Comparison of ENCODE assay signal across 17 mouse cellular contexts in genomic region chr19:46635766-46636165, GRCm38 (mm10). TPM values are rescaled to one million over a fixed set of nuclear protein-coding genes. Genes with fewer than 3 reads are reported as not detected.
A peak's percentile ranks its signal among the peaks of the same experiment; 100 is the strongest.
DNase-seq lines count a peak whose midpoint lies in the region; ATAC-seq and TF ChIP-seq lines count a peak whose summit lies in the region.
"Had no signal": no experiment of that assay in that cellular context is flagged by ENCODE, and none has a peak within 500 bp of the region (broad histone marks: within the 10 kb centered on the region; RNA-seq: fewer than 3 reads in every experiment).

No protein-coding gene starts in this region.

- no peak overlapping the region; the same call in 1 of the 2 replicates for H3K4me2 ChIP-seq in heart, embryonic 16.5 days (ENCODE audit: low read depth, low read length)
- peak overlapping the region; percentile 11; the same call in 1 of the 2 replicates for H3K4me2 ChIP-seq in liver, embryonic 14.5 days (ENCODE audit: low read depth)
- H3K4me2 ChIP-seq: intestine, embryonic 15.5 days; limb, embryonic 15.5 days; midbrain, embryonic 12.5 days had no signal

- ATAC-seq in heart, embryonic 16.5 days (replicated peaks; ENCODE audit: extremely low read depth, insufficient read depth, low FRiP score) = no peak
- peak; percentile 52; the same call in 1 of the 2 replicates for ATAC-seq in liver, embryonic 14.5 days (ENCODE audit: insufficient read depth)
- ATAC-seq: intestine, embryonic 15.5 days had no signal

- peaks cover 47% of the 10 kb centered on the region for H3K36me3 ChIP-seq in heart, embryonic 10.5 days
- H3K36me3 ChIP-seq in heart, embryonic 16.5 days (ENCODE audit: control insufficient read depth, insufficient read depth) = peaks cover 11% of the 10 kb centered on the region
- no peaks in the 10 kb centered on the region; the same call in 1 of the 2 replicates for H3K36me3 ChIP-seq in liver, embryonic 14.5 days (replicated peaks; ENCODE audit: control insufficient read depth, insufficient read depth, low read depth)
- H3K36me3 ChIP-seq: intestine, embryonic 15.5 days had no signal

- H3K4me3 ChIP-seq in heart, embryonic 10.5 days = no peak overlapping the region; the same call in 1 of the 2 replicates
- no peak overlapping the region for H3K4me3 ChIP-seq in heart, embryonic 16.5 days (ENCODE audit: low read length)
- no peak overlapping the region for H3K4me3 ChIP-seq in liver, embryonic 14.5 days (ENCODE audit: insufficient read depth in 1 of 2, low read depth in 2 of 2, low read length in 2 of 2)
- H3K4me3 ChIP-seq: hindbrain, embryonic 10.5 days; intestine, embryonic 15.5 days; limb, embryonic 15.5 days; midbrain, embryonic 12.5 days had no signal

- no peaks in the 10 kb centered on the region for H3K27me3 ChIP-seq in heart, embryonic 10.5 days (ENCODE audit: insufficient read depth, poor library complexity, severe bottlenecking)
- H3K27me3 ChIP-seq in heart, embryonic 16.5 days (ENCODE audit: control insufficient read depth, insufficient read depth, low read length) = no peaks in the 10 kb centered on the region
- no peaks in the 10 kb centered on the region for H3K27me3 ChIP-seq in liver, embryonic 14.5 days (ENCODE audit: control insufficient read depth, insufficient read depth, low read length)
- H3K27me3 ChIP-seq: intestine, embryonic 15.5 days; limb, embryonic 15.5 days; midbrain, embryonic 12.5 days had no signal

- H3K27ac ChIP-seq in heart, embryonic 10.5 days = peak overlapping the region; percentile 59
- peak overlapping the region; percentile 57 for H3K27ac ChIP-seq in heart, embryonic 16.5 days (ENCODE audit: low read length)
- no peak overlapping the region for H3K27ac ChIP-seq in liver, embryonic 14.5 days
- H3K27ac ChIP-seq: hindbrain, embryonic 10.5 days; intestine, embryonic 15.5 days; midbrain, embryonic 12.5 days had no signal

- no peak for TF ChIP-seq EP300 in liver, embryonic 14.5 days (IDR thresholded peaks at IDR 0.05; ENCODE audit: low read depth)

- 22% methylated on average over 9 of the region's 9 CpGs for WGBS in heart, embryonic 10.5 days
- WGBS in heart, embryonic 16.5 days = 30% methylated on average over 9 of the region's 9 CpGs
- WGBS in liver, embryonic 14.5 days (ENCODE audit: insufficient replicate concordance) = 39% methylated on average over 9 of the region's 9 CpGs

- no peaks in the 10 kb centered on the region for H3K9me3 ChIP-seq in heart, embryonic 10.5 days
- no peaks in the 10 kb centered on the region for H3K9me3 ChIP-seq in heart, embryonic 16.5 days (replicated peaks; ENCODE audit: control insufficient read depth, low read length)
- H3K9me3 ChIP-seq in liver, embryonic 14.5 days (ENCODE audit: control insufficient read depth, low read length) = no peaks in the 10 kb centered on the region
- H3K9me3 ChIP-seq: G1E; hindbrain, embryonic 10.5 days; intestine, embryonic 15.5 days; limb, embryonic 15.5 days; midbrain, embryonic 12.5 days had no signal

- peaks cover 92% of the 10 kb centered on the region for H3K4me1 ChIP-seq in heart, embryonic 10.5 days
- H3K4me1 ChIP-seq in heart, embryonic 16.5 days (ENCODE audit: control insufficient read depth, insufficient read depth, low read length) = peaks cover 54% of the 10 kb centered on the region
- peaks cover 21 to 45% of the 10 kb centered on the region in 2 experiments for H3K4me1 ChIP-seq in liver, embryonic 14.5 days (replicated peaks; ENCODE audit: control insufficient read depth in 2 of 2, insufficient read depth in 2 of 2, low read length in 1 of 2)

- H3K9ac ChIP-seq in heart, embryonic 16.5 days (ENCODE audit: low read length) = no peak overlapping the region
- no peak overlapping the region for H3K9ac ChIP-seq in liver, embryonic 14.5 days (replicated peaks)
- H3K9ac ChIP-seq: intestine, embryonic 15.5 days; limb, embryonic 15.5 days; midbrain, embryonic 12.5 days had no signal

- DNase-seq in heart, embryonic 10.5 days (ENCODE audit: low spot score) = no peak
- no peak for DNase-seq in heart, adult 8-10 months (ENCODE audit: low spot score)
- DNase-seq in kidney, postnatal 4 days = peak; percentile 41 to 54
- no peak for DNase-seq in kidney, adult 9 months
- DNase-seq in liver, embryonic 14.5 days (ENCODE audit: low read depth in 3 of 3, low spot score in 3 of 3) = peak in 1 of 3 experiments; percentile 36
- no peak for DNase-seq in spleen, postnatal 4 days (ENCODE audit: low spot score in 2 of 2)
- no peak for DNase-seq in T-cell, adult 2 months (ENCODE audit: low spot score)
- DNase-seq: cerebellum, adult 2 months; thymus, postnatal 25 days had no signal

- TF ChIP-seq CTCF in liver, embryonic 14.5 days (IDR thresholded peaks at IDR 0.05; ENCODE audit: low read depth) = no peak

RNA-seq across cellular contexts. Expression of gene Wbp1l, which starts 36.9 kb away (rescaled TPM):
- 53.9 and 61.8 TPM in 2 replicates for polyA plus RNA-seq in heart, embryonic 10.5 days (2016; fragmentation: Nextera tagmentation; extraction: Ambion mirVana)
- 10 to 100 TPM; 46.6 to 60.7 (median 56.0) TPM for total RNA-seq in heart, adult 8-10 months (2022)
- 60.5 and 63.3 TPM in 2 replicates for polyA plus RNA-seq in heart, embryonic 16.5 days (2015; fragmentation: Nextera tagmentation; extraction: Ambion mirVana)
- 10.6 and 10.7 TPM in 2 replicates for polyA plus RNA-seq in liver, embryonic 14.5 days (2012; rRNA removed)
- polyA plus RNA-seq in liver, embryonic 14.5 days (2014; fragmentation: Nextera tagmentation; extraction: Ambion mirVana) = 9.8 and 11.8 TPM in 2 replicates

RNA-seq across cellular contexts. Expression of gene Cyp17a1, which starts 37.2 kb away (rescaled TPM):
- polyA plus RNA-seq in heart, embryonic 10.5 days (2016; fragmentation: Nextera tagmentation; extraction: Ambion mirVana) = 0.40 and 1.2 TPM in 2 replicates
- total RNA-seq in heart, adult 8-10 months (2022) = not detected
- 1.00 and 1.7 TPM in 2 replicates for polyA plus RNA-seq in heart, embryonic 16.5 days (2015; fragmentation: Nextera tagmentation; extraction: Ambion mirVana)
- polyA plus RNA-seq in liver, embryonic 14.5 days (2012; rRNA removed) = 0.06 and 0.08 TPM in 2 replicates
- polyA plus RNA-seq in liver, embryonic 14.5 days (2014; fragmentation: Nextera tagmentation; extraction: Ambion mirVana) = 0.13 and 0.18 TPM in 2 replicates
- total RNA-seq: layer of hippocampus, postnatal 25 days had no signal
- polyA plus RNA-seq: C2C12; G1E; hindbrain, embryonic 10.5 days; intestine, embryonic 15.5 days; midbrain, embryonic 12.5 days had no signal

RNA-seq across cellular contexts. Expression of gene Borcs7, which starts 53.9 kb away (rescaled TPM):
- polyA plus RNA-seq in heart, embryonic 10.5 days (2016; fragmentation: Nextera tagmentation; extraction: Ambion mirVana) = 13.7 and 17.0 TPM in 2 replicates
- total RNA-seq in heart, adult 8-10 months (2022) = 10 to 100 TPM in 1 of 4 experiments, 1 to 10 TPM in 3; 7.7 to 11.1 (median 8.6) TPM
- polyA plus RNA-seq in heart, embryonic 16.5 days (2015; fragmentation: Nextera tagmentation; extraction: Ambion mirVana) = 13.7 and 14.9 TPM in 2 replicates
- polyA plus RNA-seq in liver, embryonic 14.5 days (2012; rRNA removed) = 2.1 and 2.7 TPM in 2 replicates
- polyA plus RNA-seq in liver, embryonic 14.5 days (2014; fragmentation: Nextera tagmentation; extraction: Ambion mirVana) = 5.0 and 6.0 TPM in 2 replicates

Comparison
In these comparisons a context has a peak if more than half of its experiments do, and no peak if none do; other contexts are left out.
1. DNase-seq: peak in kidney, postnatal 4 days (2 of 2); none in heart, embryonic 10.5 days (single experiment), heart, adult 8-10 months (single experiment), kidney, adult 9 months (single experiment), spleen, postnatal 4 days (0 of 2) and T-cell, adult 2 months (single experiment).